Mouse (Mus musculus) embryonic facial prominence, embryonic 13.5 days (tissue): Measurements from ENCODE around the gene Cd177. TPM values are rescaled to one million over a fixed set of nuclear protein-coding genes. Genes with fewer than 3 reads are reported as not detected.
"Not testable (repeated sequence)": the region's sequence is repeated elsewhere in the genome, so short reads cannot be mapped to it uniquely, and the experiment has no call there.

Experiments
- ATAC-seq: fragments of 200-750 bp; cut with Nextera tagmentation; 2 replicates; pipeline ENCODE4 v1.8.0; 2017; ENCODE audit warnings: low read depth; ENCODE audit not compliant: insufficient number of reproducible peaks, insufficient read depth, low FRiP score, low TSS enrichment
- H3K27ac ChIP-seq: fragments of 300-500 bp; sonication (generic); 2 replicates; pipeline ENCODE4 v1.5.1; 2015; ENCODE audit warnings: moderate library complexity, mild to moderate bottlenecking, inconsistent platforms
- H3K27me3 ChIP-seq: fragments of 300-500 bp; sonication (generic); 2 replicates; pipeline ENCODE4 v1.6.1; 2015; ENCODE audit warnings: mild to moderate bottlenecking, inconsistent platforms
- H3K36me3 ChIP-seq: fragments of 300-500 bp; sonication (generic); 2 replicates; pipeline ENCODE4 v1.6.1; 2015; ENCODE audit warnings: mild to moderate bottlenecking, inconsistent platforms
- H3K4me1 ChIP-seq: fragments of 300-500 bp; sonication (generic); 2 replicates; pipeline ENCODE4 v1.6.1; 2015; ENCODE audit warnings: inconsistent platforms
- H3K4me2 ChIP-seq: fragments of 300-500 bp; sonication (generic); 2 replicates; pipeline ENCODE4 v1.6.1; 2015; ENCODE audit warnings: moderate library complexity, mild to moderate bottlenecking, inconsistent platforms
- H3K4me3 ChIP-seq: fragments of 300-500 bp; sonication (generic); 2 replicates; pipeline ENCODE4 v1.5.1; 2015; ENCODE audit warnings: mild to moderate bottlenecking, inconsistent platforms
- H3K9ac ChIP-seq: fragments of 300-500 bp; sonication (generic); 2 replicates; pipeline ENCODE4 v1.6.1; 2015; ENCODE audit warnings: mild to moderate bottlenecking, inconsistent platforms
- H3K9me3 ChIP-seq: fragments of 300-500 bp; sonication (generic); 2 replicates; pipeline ENCODE4 v1.6.1; 2016; ENCODE audit warnings: inconsistent platforms
- WGBS: fragments of 180-500 bp; shearing (Covaris S2); methylation state at CpG from one replicate; pipeline ENCODE4 v1.1.7; 2015; ENCODE audit warnings: mixed read lengths; 5-methylcytosine and 5-hydroxymethylcytosine counted together
- polyA plus RNA-seq: library from polyadenylated mRNA; unstranded; fragments of >200 nt; fragmentation: Nextera tagmentation; extraction: Ambion mirVana; gene quantifications from 2 replicates; pipeline ENCODE4 v1.2.1, GENCODE M21; 2015

Cd177 gene
- polyA plus RNA-seq = 0.35 and 0.77 TPM in 2 replicates

DNA sequence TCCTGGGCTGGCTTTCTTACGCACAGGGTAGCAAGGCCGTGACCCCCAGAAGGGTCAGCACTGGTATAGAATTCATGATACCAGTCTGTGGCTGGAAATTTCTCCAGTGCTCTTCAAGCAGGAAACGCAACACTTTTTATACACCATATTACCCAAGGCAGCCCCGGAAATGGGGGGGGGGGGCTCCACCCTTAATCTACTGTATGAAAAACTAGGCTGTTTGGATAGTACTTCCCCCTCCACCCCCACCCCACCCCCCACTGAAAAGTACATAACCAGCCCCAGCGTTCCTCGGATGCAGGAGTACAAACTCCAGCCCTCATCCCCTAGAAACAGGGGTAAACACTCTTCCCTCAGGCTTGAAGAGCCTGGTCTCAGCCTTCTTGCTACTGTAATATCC, at the start of gene Cd177:
Cd177 (minus strand) TSS at position 101 of the 400 bp plus-strand sequence.
- no peak within 1 kb of the TSS for H3K9ac ChIP-seq
- H3K36me3 ChIP-seq = no peaks in the 10 kb centered on the region
- H3K9me3 ChIP-seq = no peaks in the 10 kb centered on the region
- WGBS = 60% methylated on average over 6 of the region's 6 CpGs
- H3K4me2 ChIP-seq = no peak within 1 kb of the TSS
- no peaks in the 10 kb centered on the region for H3K27me3 ChIP-seq
- H3K4me3 ChIP-seq = no peak within 1 kb of the TSS
- H3K27ac ChIP-seq = no peak within 1 kb of the TSS
- no peak for ATAC-seq
- H3K4me1 ChIP-seq = no peaks in the 10 kb centered on the region

DNA sequence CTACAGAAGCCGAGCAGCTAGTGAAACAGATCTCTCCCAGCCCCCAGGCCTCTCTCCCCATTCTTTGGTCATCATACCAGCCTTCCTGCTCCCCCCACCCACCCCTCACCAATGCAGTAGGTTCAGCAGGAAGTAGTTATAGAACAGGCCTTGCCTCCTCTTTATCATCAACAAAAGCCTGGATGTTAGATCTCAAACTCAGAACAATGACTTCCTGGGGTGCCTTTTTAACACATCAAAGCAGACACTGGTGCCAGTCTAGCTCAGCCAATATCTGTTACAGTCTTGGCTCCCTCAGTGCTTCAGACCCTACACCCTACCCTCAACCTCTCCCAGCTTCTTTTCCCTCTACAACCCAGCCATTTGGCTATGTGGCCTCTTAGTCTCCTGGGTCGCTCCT, 48.9 kb upstream of the Cd177 start:
- Histone ChIP-seq H3K4me1 (no peaks in the 10 kb centered on the region), H3K36me3 (no peaks in the 10 kb centered on the region), H3K9ac (no peak overlapping the region), H3K4me2 (no peak overlapping the region), H3K9me3 (no peaks in the 10 kb centered on the region), H3K4me3 (no peak overlapping the region), H3K27ac (no peak overlapping the region), H3K27me3 (no peaks in the 10 kb centered on the region)
- 34% methylated on average over 2 of the region's 2 CpGs for WGBS
- ATAC-seq = no peak

DNA sequence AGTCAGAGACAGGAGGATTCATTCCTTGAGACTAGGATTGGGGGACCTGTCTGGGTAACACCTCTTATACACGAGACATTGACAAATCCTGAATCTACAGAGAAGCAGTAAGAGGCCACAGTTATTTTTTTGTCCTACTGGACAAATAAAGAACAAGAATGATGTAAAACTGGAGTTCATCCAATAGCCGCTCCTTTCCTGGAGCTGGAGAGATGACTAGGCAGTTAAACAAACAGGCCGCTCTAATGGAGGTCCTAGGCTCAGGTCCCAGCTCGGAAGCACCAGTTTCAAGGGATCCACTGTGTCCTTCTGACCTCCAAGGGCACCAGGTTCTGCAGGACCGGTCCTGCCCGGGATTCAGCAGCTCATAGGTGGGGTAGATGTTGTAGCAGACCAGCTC, 44.7 kb upstream of the Cd177 start:
- Histone ChIP-seq H3K9me3 (no peaks in the 10 kb centered on the region), H3K4me3 (no peak overlapping the region), H3K9ac (no peak overlapping the region), H3K4me2 (no peak overlapping the region), H3K4me1 (no peaks in the 10 kb centered on the region), H3K27ac (no peak overlapping the region), H3K27me3 (no peaks in the 10 kb centered on the region), H3K36me3 (no peaks in the 10 kb centered on the region)
- ATAC-seq = no peak
- WGBS = 71% methylated on average over 6 of the region's 6 CpGs

DNA sequence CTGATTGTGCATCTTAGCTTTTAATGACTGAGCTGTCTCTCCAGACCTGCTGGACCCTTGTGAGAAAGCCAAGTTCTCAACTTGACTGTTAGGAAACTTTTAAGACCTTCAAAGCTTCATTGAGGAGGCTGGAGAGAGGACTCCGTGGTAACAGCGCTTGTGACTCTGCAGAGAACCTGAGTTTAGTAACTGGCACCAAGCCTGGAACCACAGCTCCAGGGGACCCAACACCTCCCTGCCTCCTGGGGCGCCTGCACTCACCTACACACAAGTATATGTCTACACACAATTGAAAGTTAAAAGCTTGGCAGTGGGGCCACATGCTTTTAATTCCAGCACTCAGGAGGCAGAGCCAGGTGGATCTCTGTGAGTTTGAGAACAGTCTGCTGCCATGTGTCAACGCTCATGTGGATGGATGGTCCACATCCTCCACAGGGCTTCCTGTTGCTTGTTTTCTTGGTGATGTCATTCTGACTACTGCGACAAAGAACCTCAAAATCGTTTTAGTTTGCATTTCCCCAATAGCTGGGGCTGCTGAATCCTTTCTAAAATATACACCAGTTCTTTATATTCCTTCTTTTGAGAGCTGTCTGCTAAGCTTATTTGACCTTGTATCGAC, 42.1 kb upstream of the Cd177 start:
- no peaks in the 10 kb centered on the region for H3K27me3 ChIP-seq
- H3K36me3 ChIP-seq = no peaks in the 10 kb centered on the region
- no peak overlapping the region for H3K27ac ChIP-seq
- H3K4me1 ChIP-seq = no peaks in the 10 kb centered on the region
- 74% methylated on average over 7 of the region's 7 CpGs for WGBS
- H3K9me3 ChIP-seq = no peaks in the 10 kb centered on the region
- no peak for ATAC-seq
- no peak overlapping the region for H3K4me2 ChIP-seq
- H3K4me3 ChIP-seq = no peak overlapping the region
- no peak overlapping the region for H3K9ac ChIP-seq

DNA sequence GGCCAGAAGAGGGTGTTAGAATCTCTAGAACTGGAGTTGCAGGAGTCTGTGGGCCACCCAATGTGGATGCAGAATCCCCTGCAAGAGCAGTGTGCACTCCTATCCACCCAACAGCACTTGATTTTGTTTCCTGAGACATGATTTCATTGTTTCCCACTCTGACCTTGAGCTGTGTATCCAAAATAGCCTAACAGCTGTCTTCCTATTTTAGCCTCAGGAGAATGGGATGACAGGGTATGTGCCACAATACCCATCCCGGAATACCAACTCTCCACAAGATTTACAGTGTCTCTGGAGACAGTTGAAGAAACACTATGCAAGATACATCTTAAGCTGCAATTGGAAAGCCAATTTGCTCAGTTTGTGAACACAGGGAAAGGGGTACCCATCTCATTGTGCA, 37.8 kb upstream of the Cd177 start:
- no peaks in the 10 kb centered on the region for H3K4me1 ChIP-seq
- no peak for ATAC-seq
- H3K4me2 ChIP-seq = no peak overlapping the region
- WGBS = 80% methylated on average over 1 of the region's 1 CpGs
- H3K9ac ChIP-seq = no peak overlapping the region
- H3K36me3 ChIP-seq = no peaks in the 10 kb centered on the region
- H3K4me3 ChIP-seq = no peak overlapping the region
- no peak overlapping the region for H3K27ac ChIP-seq
- H3K27me3 ChIP-seq = no peaks in the 10 kb centered on the region
- peaks cover 10% of the 10 kb centered on the region; the same call in 1 of the 2 replicates for H3K9me3 ChIP-seq

DNA sequence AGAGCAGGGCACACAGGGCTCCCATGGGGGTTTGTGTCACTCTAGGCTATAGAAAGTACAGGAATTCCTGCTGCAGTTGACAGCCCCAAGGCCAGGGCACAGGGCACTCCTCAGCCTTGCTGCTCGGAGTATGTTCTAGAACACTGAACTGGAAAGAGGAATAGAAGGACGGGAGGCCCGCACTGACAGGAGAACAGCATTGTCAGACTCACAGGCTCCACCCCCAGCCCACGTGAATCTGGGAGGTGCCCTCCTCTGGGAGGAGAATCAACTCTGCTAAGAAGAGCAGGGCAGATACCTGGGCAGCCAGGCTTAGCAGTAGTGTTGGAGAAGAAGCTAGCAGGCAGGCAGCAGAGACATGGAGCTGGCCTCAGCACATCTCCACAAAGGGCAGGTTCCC, 16.8 kb upstream of the Cd177 start, which contains the start of gene Ceacam10:
Ceacam10 (plus strand) TSS at position 289 of the 400 bp plus-strand sequence.
- H3K36me3 ChIP-seq, H3K4me1 ChIP-seq, H3K4me3 ChIP-seq, H3K27me3 ChIP-seq, H3K9me3 ChIP-seq, H3K27ac ChIP-seq, ATAC-seq, H3K4me2 ChIP-seq, H3K9ac ChIP-seq: not testable (repeated sequence)
- WGBS = 38% methylated on average over 4 of the region's 4 CpGs

DNA sequence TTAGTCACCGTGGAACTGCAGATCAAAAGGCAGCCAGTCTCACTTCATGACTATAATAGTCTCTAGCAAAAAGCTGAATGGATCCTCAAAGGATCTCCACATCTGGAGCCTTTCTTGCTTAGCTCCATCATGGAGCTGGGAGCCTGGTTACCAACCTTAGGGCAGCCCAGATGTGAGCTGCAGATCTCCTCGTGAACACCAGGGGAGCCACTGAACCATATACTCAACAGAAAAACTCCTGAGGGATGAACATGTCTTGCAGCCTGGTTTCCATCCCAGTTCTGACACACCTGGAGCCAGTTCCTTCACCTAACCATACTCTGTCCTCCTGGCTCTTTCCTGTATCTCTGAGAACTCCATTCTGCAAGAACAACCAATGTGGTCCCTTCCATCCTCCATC, 16.0 kb upstream of the Cd177 start:
- H3K27me3 ChIP-seq = no peaks in the 10 kb centered on the region
- ATAC-seq = no peak
- no peaks in the 10 kb centered on the region for H3K4me1 ChIP-seq
- H3K9ac ChIP-seq = no peak overlapping the region
- no peaks in the 10 kb centered on the region for H3K36me3 ChIP-seq
- H3K9me3 ChIP-seq = no peaks in the 10 kb centered on the region
- no peak overlapping the region for H3K4me2 ChIP-seq
- 72% methylated on average over 2 of the region's 2 CpGs for WGBS
- no peak overlapping the region for H3K4me3 ChIP-seq
- H3K27ac ChIP-seq = no peak overlapping the region

DNA sequence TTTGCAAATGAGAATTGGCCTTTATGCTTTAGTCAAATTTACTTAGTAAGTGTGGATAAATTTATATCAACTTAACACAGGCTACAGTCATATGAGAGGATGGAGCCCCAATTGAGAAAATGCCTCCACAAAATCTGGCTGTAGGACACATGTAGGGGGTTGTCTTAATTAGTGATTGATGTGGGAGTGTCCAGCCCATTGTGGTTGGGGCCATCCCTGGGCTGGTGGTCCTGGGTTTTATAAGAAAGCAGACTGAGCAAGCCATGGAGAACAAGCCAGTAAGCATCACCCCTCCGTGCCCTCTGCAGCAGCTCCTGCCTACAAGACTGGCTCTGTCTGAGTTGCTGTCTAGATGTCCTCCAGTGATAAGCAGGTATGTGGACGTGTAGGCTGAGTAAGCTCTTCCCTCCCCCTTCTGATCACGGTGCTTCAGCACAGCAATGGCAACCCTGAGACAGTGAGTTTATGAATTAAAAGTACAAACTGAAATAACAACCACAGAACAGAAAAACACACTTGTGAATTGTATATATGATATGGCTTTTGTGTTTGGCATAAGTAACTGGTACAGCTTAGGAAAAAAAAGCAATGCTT, 13.9 kb upstream of the Cd177 start:
- Histone ChIP-seq H3K9ac (no peak overlapping the region), H3K27me3 (no peaks in the 10 kb centered on the region), H3K36me3 (no peaks in the 10 kb centered on the region), H3K27ac (no peak overlapping the region), H3K4me1 (no peaks in the 10 kb centered on the region), H3K4me2 (no peak overlapping the region), H3K9me3 (no peaks in the 10 kb centered on the region), H3K4me3 (no peak overlapping the region)
- ATAC-seq = no peak
- WGBS = 42% methylated on average over 3 of the region's 3 CpGs

DNA sequence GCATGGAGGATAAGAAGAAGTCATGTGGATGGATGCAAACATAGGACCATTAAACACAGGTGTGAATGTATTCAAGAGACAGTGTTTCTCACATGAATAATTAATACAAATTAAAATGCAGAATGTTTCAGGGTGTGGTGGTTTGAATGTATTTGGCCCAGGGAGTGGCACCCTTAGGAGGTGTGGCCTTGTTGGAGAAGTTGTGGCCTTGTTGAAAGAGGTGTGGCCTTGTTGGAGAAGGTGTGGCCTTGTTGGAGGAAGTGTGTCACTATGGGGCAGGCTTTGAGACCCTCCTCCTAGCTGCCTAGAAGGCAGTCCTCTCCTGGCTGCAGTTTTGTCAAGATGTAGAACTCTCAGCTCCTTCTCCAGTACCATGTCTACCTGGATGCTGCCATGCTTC, 11.2 kb upstream of the Cd177 start:
- Histone ChIP-seq H3K27me3 (no peaks in the 10 kb centered on the region), H3K27ac (no peak overlapping the region), H3K36me3 (no peaks in the 10 kb centered on the region), H3K4me3 (no peak overlapping the region), H3K4me2 (no peak overlapping the region), H3K4me1 (no peaks in the 10 kb centered on the region), H3K9me3 (no peaks in the 10 kb centered on the region), H3K9ac (no peak overlapping the region)
- ATAC-seq = no peak

DNA sequence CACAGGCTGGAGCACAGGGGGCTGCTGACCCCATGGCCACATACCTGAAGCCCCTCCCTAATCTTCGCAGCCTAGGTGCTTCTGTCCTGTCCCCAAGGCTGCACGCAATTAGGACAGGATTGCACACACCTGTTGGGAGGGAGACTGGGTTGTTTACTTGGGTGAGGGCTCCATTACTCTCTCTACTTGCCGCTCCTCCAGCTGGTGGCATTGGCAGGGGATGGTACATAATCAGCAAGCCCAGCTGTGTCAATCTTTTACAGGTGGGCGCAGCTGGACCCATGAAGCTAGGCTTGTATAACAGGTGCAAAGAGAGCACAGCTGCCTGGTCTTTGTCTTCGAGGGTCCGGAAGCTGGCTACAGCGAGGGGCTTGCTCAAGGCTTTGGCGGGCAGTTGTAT, 2.5 kb upstream of the Cd177 start:
- Histone ChIP-seq H3K9ac (no peak overlapping the region), H3K27me3 (no peaks in the 10 kb centered on the region), H3K27ac (no peak overlapping the region), H3K4me3 (no peak overlapping the region), H3K4me1 (no peaks in the 10 kb centered on the region), H3K4me2 (no peak overlapping the region), H3K36me3 (no peaks in the 10 kb centered on the region), H3K9me3 (no peaks in the 10 kb centered on the region)
- 80% methylated on average over 8 of the region's 8 CpGs for WGBS
- no peak for ATAC-seq

DNA sequence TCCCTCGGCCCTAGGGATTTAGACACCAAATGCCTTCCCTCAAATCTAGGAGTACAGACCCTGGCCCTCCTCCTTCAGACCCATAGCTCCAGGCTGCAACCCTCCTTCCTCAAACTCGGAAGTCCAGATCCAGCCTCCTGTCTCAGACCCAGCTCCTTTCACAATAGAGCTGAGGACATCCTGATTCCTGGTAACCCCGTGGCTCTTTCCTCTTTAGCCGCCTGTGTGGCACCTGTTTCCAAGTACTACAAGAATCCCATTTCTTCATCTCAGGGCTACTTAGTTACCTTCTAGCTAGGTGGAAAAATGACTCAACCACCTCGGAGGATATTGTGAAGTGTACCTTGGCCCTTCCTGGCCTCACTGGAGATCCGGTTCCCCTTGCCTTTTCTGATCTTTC, 1.1 kb upstream of the Cd177 start:
- Histone ChIP-seq H3K9ac (no peak overlapping the region), H3K27me3 (no peaks in the 10 kb centered on the region), H3K36me3 (no peaks in the 10 kb centered on the region), H3K27ac (no peak overlapping the region), H3K4me1 (no peaks in the 10 kb centered on the region), H3K4me3 (no peak overlapping the region), H3K4me2 (no peak overlapping the region), H3K9me3 (no peaks in the 10 kb centered on the region)
- no peak for ATAC-seq
- 64% methylated on average over 6 of the region's 6 CpGs for WGBS

DNA sequence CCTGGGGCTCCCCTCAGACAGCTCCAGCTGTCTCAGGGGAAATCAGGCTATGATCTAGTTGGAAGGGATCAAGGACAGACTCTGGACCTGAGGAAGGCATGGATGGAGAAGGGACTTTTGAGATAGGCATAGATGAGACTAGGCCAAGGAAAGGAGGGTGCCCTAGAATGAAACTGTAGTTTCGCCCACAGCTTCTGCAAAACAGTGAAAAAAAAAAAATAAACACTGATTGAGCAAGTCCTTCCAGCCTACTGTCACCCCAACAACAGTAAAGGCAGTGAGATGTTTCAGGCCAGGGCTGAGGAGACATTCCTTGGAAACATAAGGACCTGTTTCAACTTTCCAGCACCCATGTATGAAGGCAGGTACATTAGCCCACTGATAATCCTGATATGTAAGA, 1.6 kb downstream of the Cd177 start:
- Histone ChIP-seq H3K36me3 (no peaks in the 10 kb centered on the region), H3K9ac (no peak overlapping the region), H3K27me3 (no peaks in the 10 kb centered on the region), H3K4me2 (no peak overlapping the region), H3K27ac (no peak overlapping the region), H3K4me1 (no peaks in the 10 kb centered on the region), H3K9me3 (no peaks in the 10 kb centered on the region), H3K4me3 (no peak overlapping the region)
- ATAC-seq = no peak
- WGBS = 69% methylated on average over 1 of the region's 1 CpGs
